Mouse (Mus musculus) olfactory bulb, adult 2 months (tissue): ENCODE results near the gene Cactin.

Experiments used
- CTCF ChIP-seq: fragments of 200-500 bp; IDR thresholded peaks from 2 replicates; pipeline ENCODE4 v1.5.1; 2012; ENCODE audit warnings: low read depth, mild to moderate bottlenecking, low read length, moderate library complexity; ENCODE audit not compliant: insufficient read depth
- POLR2A ChIP-seq: fragments of 200-500 bp; IDR thresholded peaks from 2 replicates; pipeline ENCODE4 v1.6.1; 2012; ENCODE audit warnings: mild to moderate bottlenecking, low read depth, low read length, moderate library complexity; ENCODE audit not compliant: insufficient read depth

- TF ChIP-seq POLR2A: no peak
- no peak for TF ChIP-seq CTCF
Observed at GRCm38 (mm10) chr10:81346453-81347067, 25.7 kb downstream of the Cactin start.
